Mouse (Mus musculus) lung, postnatal 14 days (tissue): ENCODE measurements around the gene Nelfcd.
A peak's percentile ranks its signal among the peaks of the same experiment; 100 is the strongest.

ENCODE experiments used
- DNase-seq: peaks from one replicate; pipeline ENCODE4 v3.0.0; 2021

Gene Nelfcd

DNA sequence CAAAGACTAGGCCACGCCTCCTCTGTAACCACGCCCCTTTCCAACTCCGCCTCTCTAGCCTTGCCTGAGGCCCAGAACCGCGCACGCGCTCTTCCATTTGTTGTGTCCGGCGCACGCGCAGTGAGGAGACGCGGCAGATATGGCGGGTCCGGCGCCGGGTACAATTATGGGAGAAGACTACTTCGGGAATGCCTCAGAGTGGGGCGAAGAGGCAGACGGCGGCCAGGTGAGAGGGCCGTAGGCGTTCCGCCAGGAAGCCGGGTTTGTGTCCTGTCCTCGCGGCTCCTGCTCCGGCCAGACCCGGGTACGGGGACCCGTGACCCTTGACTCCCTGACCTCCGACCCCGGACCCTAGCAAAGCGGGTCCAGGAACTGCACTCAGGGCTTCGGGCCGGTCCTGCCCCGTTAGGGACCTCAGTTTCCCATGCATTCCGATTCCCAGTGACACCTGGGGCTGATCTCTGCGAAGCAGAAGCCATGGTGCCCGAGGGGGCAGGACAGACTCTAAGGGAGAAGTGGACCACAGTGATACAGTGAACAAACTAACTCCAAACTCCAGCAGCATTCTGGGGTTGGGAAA is at the start of gene Nelfcd:
Gene Nelfcd (plus strand): TSS at position 74 of the 580 bp plus-strand sequence.
- peak; percentile 96 for DNase-seq

DNA sequence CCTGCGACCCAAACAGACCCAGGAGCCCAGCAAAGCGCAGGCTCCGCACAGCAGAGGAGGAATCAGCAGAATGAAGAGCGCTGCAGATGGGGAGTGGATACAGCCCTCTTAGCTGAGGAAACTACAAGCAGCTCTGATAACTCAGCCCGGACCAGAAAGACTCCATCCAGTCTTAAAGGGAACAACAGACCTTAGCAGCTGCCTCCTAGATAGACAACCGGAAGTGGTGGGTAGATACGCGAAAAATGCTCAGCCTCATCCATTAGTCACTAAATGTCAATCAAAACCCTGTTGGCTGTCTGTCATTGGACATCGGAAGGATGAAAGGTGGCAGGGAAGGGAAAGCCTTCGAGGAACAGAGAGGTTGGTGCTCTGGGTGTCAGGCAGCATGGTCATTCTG is 49.0 kb upstream of the Nelfcd start:
- DNase-seq = no peak

DNA sequence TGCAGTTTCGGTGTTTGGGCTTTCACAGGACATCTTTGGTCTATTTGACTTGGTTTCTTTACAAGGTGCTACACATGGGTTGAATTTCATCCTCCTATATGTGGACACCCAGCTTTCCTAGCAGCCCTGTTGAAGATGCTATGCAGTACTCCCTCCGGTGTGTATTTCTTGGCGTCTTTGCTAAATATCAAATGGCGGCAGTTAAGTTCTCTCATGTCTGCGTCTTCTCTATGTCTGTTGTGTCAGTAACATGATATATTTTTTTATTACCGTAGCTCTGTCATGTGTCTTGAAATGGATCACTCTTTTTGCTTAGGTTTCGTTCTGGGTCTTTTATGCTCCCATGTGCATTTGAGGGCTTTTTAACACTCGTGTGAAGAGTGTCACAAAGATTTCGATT is 34.6 kb upstream of the Nelfcd start:
- DNase-seq = no peak

GRCm38 (mm10) chr2:174391936-174392335 is 23.7 kb upstream of the Nelfcd start:
- DNase-seq = no peak

DNA sequence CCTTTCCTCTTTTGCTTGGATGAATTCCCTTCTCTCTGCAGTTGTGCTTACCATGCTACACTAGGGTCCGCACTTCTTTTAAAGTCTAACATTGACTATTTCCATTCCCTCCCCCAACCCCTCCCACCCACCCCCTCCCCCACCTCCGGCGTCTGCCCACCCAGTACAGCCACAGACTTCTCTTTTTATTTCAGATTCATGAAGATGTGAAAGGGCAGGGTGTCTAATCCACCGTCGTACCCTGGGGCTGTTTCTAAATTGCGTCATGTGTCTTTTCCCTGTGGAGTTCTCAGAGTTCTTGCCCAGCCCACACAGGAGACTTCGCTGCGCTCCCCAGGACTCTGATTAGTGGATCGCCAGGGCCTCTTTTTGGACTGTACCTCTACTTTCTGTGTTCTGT is 23.1 kb upstream of the Nelfcd start:
- DNase-seq = no peak

GRCm38 (mm10) chr2:174393383-174393782 is 22.2 kb upstream of the Nelfcd start:
- no peak for DNase-seq

DNA sequence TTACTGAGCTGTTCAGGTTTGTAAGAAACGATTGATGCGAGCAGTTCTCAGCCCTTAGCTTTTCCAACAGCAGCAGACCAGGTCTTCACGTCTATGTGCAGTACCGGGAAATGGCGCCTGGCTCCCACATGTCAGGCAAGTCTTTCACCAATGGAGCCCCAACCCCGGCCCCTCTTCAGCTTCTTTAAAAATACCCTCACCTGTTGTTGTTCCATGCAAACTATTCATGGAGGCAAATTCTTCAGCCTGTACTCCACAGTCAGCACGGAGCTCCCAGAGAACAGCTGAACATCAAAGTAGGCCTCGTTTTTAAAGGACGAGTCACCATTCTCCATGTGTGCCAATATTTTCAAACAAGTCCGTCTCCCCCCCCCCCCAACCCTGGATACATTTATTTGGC is 19.0 kb upstream of the Nelfcd start:
- DNase-seq = no peak

DNA sequence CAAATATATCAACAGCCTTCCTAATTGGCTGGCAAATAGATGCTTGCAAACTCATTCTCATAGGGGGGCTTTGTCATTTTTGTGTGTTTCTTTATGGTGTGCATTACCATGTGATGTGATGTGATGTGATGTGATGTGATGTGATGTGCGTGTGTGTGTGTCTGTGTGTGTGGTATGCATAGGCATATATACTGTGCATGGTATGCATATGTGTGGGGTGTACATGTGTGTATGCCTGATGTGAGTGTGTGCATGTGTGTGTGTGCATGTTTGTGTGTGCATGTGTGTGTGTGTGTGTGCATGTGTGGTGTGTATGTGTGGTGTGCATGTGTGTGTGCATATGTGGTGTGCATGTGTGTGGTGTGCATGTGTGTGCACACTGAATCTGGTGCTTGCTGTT is 18.5 kb upstream of the Nelfcd start:
- DNase-seq = no peak

- no peak for DNase-seq
Observed at GRCm38 (mm10) chr2:174397881-174398280, 17.7 kb upstream of the Nelfcd start.

DNA sequence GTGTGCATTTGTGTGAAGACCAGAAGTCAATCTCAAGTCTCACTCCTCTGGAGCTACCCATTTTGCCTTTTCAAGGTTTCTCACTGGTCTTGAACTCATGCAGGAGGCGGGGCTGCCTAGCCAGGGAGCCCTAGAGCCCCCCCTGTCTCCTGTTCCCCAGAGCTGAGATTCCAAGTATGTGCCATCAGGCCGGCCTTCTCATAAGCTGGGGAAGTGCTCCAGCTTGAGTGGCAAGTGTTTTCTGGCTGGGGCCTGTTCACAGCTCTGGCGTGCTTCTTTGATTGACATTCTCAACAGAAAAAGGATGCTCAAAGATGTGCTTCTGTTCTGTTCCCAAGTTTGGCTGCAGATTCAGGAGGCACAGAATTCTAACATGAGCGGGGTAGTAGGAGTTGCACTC is 15.2 kb upstream of the Nelfcd start:
- DNase-seq = no peak

- no peak for DNase-seq
Observed at GRCm38 (mm10) chr2:174410222-174410621, 5.4 kb upstream of the Nelfcd start.

GRCm38 (mm10) chr2:174413127-174413526 is 2.5 kb upstream of the Nelfcd start:
- DNase-seq = no peak

DNA sequence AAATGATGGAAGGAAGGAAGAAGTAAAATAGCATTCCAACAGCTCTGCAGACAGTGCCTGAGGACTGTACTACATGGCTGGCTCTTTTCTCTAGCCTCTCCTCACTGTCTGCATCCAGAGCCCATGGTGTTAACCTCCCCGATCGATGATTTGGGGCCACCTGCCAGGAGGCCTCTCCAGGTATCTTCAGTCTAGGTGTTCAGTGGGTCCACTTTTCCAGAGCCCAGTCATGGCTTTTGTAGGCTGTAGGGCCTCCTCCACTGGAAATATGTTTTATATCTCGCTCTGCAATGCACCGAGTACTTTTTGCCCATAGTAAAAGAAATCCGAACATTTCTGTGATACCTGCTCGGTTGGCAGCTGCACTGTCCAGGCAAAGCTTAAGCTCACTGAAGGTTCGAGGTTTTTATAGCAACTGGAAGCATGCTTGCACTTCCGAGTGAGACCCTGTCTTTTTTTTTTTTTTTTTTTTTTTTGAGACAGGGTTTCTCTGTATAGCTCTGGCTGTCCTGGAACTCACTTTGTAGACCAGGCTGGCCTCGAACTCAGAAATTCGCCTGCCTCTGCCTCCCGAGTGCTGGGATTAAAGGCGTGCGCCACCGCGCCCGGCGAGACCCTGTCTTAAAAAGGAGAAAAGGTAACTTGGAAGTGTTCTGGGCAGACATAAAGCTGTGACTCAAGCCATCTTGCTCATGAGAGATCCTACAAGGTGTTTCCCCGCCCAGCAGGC is 438 bp upstream of the Nelfcd start:
- DNase-seq = no peak

GRCm38 (mm10) chr2:174421107-174421506 is 5.5 kb downstream of the Nelfcd start:
- DNase-seq = no peak

- no peak for DNase-seq
Observed at GRCm38 (mm10) chr2:174424301-174425085, 8.9 kb downstream of the Nelfcd start.

DNA sequence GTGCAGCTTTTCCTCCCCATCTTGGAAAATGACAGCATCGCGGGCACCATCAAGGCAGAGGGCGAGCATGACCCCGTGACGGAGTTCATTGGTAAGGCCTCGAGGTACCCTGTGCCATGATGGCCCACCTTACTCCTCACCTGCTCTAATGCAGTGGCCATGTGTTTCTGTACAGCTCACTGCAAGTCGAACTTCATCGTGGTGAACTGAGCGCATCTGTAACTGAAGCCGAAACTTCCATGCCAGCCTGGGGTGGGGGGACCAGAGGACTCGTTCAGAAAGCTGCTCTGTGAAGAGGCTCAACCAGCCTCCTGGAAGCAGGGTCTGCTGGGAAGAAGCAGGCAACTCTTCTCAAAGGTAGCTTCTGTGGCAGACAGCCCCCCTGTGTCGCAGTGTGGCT is 11.3 kb downstream of the Nelfcd start:
- no peak for DNase-seq

GRCm38 (mm10) chr2:174428076-174428835 is 12.7 kb downstream of the Nelfcd start:
- no peak for DNase-seq

DNA sequence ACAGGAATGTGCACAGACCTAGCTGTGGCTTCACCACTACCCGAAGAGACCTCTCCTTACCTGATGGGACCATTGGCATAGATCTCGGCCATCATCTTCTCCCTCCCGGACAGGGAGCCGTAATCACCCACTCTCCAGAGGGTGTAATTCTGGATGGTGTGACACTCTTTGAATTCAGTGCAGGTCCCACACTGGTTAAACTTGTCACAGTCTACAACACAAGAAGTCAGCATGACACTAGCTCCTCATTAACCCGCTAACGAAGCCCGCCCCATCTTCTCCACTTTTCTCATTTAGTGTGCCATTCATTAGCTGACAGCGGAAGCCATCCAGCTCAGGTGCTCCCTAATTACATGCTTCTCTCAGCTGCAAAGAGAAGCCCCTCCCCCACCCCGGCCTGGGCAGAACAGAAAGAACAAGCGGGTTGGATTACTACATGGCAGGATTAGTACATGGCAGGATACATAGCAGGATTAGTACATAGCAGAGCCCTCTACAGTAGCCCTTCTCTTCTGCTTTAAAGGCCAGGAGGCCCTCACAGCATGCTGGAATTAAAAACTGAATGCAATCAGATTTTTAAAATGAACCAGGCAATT is 13.5 kb downstream of the Nelfcd start:
- no peak for DNase-seq

GRCm38 (mm10) chr2:174434943-174435342 is 19.3 kb downstream of the Nelfcd start:
- no peak for DNase-seq

DNA sequence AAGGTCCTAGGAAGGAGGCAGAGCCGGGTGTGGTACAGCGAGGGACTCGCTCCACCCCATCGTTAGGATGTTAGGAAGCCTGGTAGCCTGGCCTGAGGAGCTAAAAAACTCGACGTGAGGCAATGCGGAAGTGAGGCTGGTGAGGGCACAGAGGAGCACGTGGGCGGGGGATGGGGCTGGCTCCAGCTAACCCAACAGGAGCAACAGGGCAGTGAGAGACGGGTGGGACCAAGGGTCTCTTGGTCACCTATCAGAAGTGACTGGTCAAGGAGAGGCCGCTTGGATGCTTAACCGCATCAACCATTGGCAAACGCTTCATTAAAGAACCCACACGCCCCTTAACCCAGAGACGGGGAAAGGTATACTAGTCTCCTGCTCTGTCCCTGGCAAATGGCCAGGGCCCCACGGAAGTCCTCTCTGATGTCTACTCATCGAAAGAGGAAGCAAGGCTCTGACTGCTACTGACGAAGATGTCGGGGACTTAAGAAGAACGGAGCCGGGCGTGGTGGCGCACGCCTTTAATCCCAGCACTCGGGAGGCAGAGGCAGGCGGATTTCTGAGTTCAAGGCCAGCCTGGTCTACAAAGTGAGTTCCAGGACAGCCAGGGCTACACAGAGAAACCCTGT is 20.6 kb downstream of the Nelfcd start:
- peak; percentile 33 for DNase-seq

DNA sequence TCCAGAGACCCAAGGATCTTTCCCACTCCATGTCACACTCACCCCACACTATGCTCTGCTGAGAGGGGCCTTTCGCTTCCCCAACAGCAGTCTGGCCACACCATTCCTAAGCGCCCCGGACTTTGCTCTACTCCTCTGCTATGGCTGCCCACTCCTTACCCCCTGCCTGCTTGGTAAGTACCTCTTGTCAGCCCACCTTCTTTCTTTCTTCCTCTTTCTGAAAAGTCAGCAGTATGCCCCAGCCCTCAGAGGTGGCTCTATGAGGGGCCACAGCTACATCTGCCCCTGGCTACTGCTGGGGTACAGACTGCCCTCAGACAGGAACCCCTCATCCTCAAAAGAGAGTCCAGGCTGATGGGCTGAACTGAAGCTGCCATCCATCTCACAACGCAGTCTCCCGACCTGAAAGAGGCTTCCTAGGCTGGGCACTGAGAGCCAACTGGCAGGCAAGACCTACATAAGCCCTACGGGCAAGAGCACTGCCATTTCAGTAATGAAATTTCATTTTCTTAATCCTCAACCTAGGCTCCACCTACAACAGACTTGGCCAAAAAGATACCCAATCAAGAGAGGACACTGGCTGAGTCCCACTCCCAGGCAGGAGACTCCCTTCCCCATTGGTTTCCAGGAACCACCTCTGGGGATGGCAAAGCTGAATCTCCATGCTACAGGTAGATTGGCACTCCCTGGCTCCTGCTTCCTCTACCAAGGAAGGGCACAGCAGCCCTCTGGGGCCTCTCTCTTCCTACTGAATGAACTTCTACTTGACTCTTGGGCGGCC is 21.5 kb downstream of the Nelfcd start:
- DNase-seq = no peak

GRCm38 (mm10) chr2:174437697-174437982 is 22.0 kb downstream of the Nelfcd start:
- DNase-seq = peak; percentile 40
